Mouse (Mus musculus): Measurements from ENCODE around the gene Mfap3.

DNA sequence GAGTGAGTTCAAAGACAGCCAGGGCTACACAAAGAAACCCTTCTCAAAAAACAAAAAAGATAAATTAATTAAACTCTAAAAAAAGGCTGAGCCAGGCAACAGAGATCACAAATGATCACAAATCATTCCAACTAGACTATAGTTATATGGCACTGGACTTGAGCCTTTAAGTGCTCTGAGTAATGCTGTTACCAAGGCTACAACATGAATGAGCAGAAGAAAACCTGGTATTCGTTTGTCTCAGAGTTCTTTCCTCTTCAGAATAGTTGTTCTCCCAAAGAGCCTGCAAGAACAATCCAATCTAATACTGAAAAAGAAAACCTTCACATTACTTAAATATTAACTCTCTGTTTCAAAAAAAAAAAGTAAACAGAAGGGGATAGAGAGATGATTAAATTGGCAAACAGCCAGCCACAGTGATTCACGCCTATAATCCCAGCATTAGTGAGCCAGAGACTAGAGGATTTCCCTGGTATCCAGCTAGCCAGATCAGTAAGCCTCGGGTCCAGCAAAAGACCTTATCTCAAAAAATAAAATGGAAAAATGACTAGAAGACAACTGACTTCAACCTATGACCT lies 21.9 kb upstream of the Mfap3 start:
- TF ChIP-seq POLR2A (IDR thresholded peaks at IDR 0.05; ENCODE audit: low read depth, low read length) (no peak), CTCF (IDR thresholded peaks at IDR 0.05; ENCODE audit: extremely low read depth, insufficient read depth, insufficient read length, insufficient replicate concordance) (no peak)
